Mouse (Mus musculus) C2C12 (cell line): ENCODE results near the gene Pex14.

ENCODE experiments used
- CEBPB ChIP-seq: IDR thresholded peaks from one replicate; pipeline ENCODE4 v1.6.1; 2011; ENCODE audit warnings: low read depth, mild to moderate bottlenecking, control low read depth, moderate library complexity
- CTCF ChIP-seq: IDR thresholded peaks from one replicate; pipeline ENCODE4 v1.5.1; 2011; ENCODE audit not compliant: control insufficient read depth, insufficient read depth, insufficient read length
- MAX ChIP-seq: IDR thresholded peaks from one replicate; pipeline ENCODE4 v1.6.1; 2011; ENCODE audit warnings: mild to moderate bottlenecking, control low read depth
- USF1 ChIP-seq: IDR thresholded peaks from one replicate; pipeline ENCODE4 v1.6.1; 2011; ENCODE audit warnings: low read depth, mild to moderate bottlenecking, control low read depth, moderate library complexity

GRCm38 (mm10) chr4:149058298-149058697 is 41.4 kb downstream of the Pex14 start:
- TF ChIP-seq CTCF (no peak), MAX (no peak), CEBPB (no peak), USF1 (no peak)
